8 mouse cellular contexts compared by ENCODE assay signal in the genomic region with DNA sequence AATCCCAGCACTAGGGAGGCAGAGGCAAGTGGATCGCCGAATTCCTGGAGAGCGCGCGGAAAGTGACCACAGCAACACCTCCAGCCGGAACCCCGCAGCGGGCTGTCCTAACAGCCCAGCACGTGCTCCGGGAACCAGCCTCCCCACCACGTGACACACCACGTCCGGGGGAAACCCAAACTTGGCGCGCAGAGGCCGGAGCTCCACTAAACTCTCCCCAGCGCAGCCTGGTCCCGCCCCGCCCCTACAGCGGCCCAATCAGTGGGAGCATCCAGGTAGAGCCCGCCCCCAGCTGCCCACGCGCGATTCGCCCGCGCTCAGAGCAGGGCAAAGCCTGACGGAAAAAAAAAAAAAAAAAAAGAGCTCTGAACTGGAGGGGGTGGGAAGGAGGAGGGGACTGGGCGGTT. TPM values are rescaled to one million over a fixed set of nuclear protein-coding genes. Genes with fewer than 3 reads are reported as not detected.
A peak's percentile ranks its signal among the peaks of the same experiment; 100 is the strongest.
DNase-seq lines count a peak whose midpoint lies in the region; ATAC-seq and TF ChIP-seq lines count a peak whose summit lies in the region.

No protein-coding gene starts in this region.

- peaks cover 39% of the 10 kb centered on the region for H3K4me1 ChIP-seq in E14TG2a.4 (replicated peaks; ENCODE audit: low read depth, low read length)
- H3K4me1 ChIP-seq in forebrain, embryonic 12.5 days, result peaks cover 26% of the 10 kb centered on the region
- peaks cover 19% of the 10 kb centered on the region; the same call in 1 of the 2 replicates for H3K4me1 ChIP-seq in heart, postnatal 0 days (ENCODE audit: control insufficient read depth, insufficient read depth)
- H3K4me1 ChIP-seq in liver, postnatal 0 days (ENCODE audit: insufficient read depth), result peaks cover 15% of the 10 kb centered on the region
- no peaks in the 10 kb centered on the region for H3K4me1 ChIP-seq in neural tube, embryonic 14.5 days (ENCODE audit: control insufficient read depth, insufficient read depth, low read length)

- ATAC-seq in forebrain, embryonic 12.5 days (ENCODE audit: low FRiP score), result peak; percentile 100
- peak; percentile 99 for ATAC-seq in heart, postnatal 0 days (ENCODE audit: insufficient read depth, low read depth)
- peak; percentile 96 for ATAC-seq in liver, postnatal 0 days
- ATAC-seq in neural tube, embryonic 14.5 days (ENCODE audit: low read depth), result peak; percentile 97

- no peak for TF ChIP-seq EP300 in heart, postnatal 0 days (IDR thresholded peaks at IDR 0.05; ENCODE audit: low read depth)
- TF ChIP-seq EP300 in liver, postnatal 0 days (IDR thresholded peaks at IDR 0.05; ENCODE audit: low read depth), result 0 out of 2 replicates have a peak, but pooled peaks have one; percentile 33

- H3K4me3 ChIP-seq in E14TG2a.4 (replicated peaks; ENCODE audit: low read length), result peak overlapping the region; percentile 88
- H3K4me3 ChIP-seq in forebrain, embryonic 12.5 days (replicated peaks), result peak overlapping the region; percentile 49
- peak overlapping the region; percentile 44 for H3K4me3 ChIP-seq in heart, postnatal 0 days (ENCODE audit: low read depth, low read length)
- H3K4me3 ChIP-seq in liver, postnatal 0 days (ENCODE audit: low read depth, low read length), result peak overlapping the region; percentile 47
- peak overlapping the region; percentile 37 for H3K4me3 ChIP-seq in neural tube, embryonic 14.5 days (ENCODE audit: low read depth, low read length)

- H3K9ac ChIP-seq in forebrain, embryonic 12.5 days, result peak overlapping the region; percentile 38; the same call in 1 of the 2 replicates
- peak overlapping the region; percentile 28; the same call in 1 of the 2 replicates for H3K9ac ChIP-seq in heart, postnatal 0 days (replicated peaks; ENCODE audit: low read depth, low read length)
- peak overlapping the region; percentile 44 for H3K9ac ChIP-seq in liver, postnatal 0 days (replicated peaks)
- H3K9ac ChIP-seq in neural tube, embryonic 14.5 days (replicated peaks; ENCODE audit: low read depth, low read length), result no peak overlapping the region

- no peaks in the 10 kb centered on the region for H3K9me3 ChIP-seq in E14TG2a.4 (ENCODE audit: low read length)
- no peaks in the 10 kb centered on the region for H3K9me3 ChIP-seq in forebrain, embryonic 12.5 days
- H3K9me3 ChIP-seq in heart, postnatal 0 days (replicated peaks; ENCODE audit: control insufficient read depth, low read length), result no peaks in the 10 kb centered on the region
- no peaks in the 10 kb centered on the region for H3K9me3 ChIP-seq in liver, postnatal 0 days (ENCODE audit: low read length)
- H3K9me3 ChIP-seq in neural tube, embryonic 14.5 days (ENCODE audit: control insufficient read depth, low read length), result no peaks in the 10 kb centered on the region

- no peak for TF ChIP-seq CTCF in E14TG2a.4 (conservative IDR thresholded peaks at IDR 0.05; ENCODE audit: low read length)
- no peak for TF ChIP-seq CTCF in heart, postnatal 0 days (IDR thresholded peaks at IDR 0.05; ENCODE audit: low read depth)
- no peak for TF ChIP-seq CTCF in liver, postnatal 0 days (IDR thresholded peaks at IDR 0.05; ENCODE audit: low read depth)

- H3K36me3 ChIP-seq in E14TG2a.4 (ENCODE audit: insufficient read depth, low read length), result peaks cover 39% of the 10 kb centered on the region
- no peaks in the 10 kb centered on the region for H3K36me3 ChIP-seq in forebrain, embryonic 12.5 days (replicated peaks)
- H3K36me3 ChIP-seq in heart, postnatal 0 days (replicated peaks; ENCODE audit: control insufficient read depth, insufficient read depth, low read length), result no peaks in the 10 kb centered on the region
- H3K36me3 ChIP-seq in liver, postnatal 0 days (replicated peaks; ENCODE audit: insufficient read depth, low read length), result no peaks in the 10 kb centered on the region; the same call in 1 of the 2 replicates
- H3K36me3 ChIP-seq in neural tube, embryonic 14.5 days (ENCODE audit: control insufficient read depth, insufficient read depth, low read length), result no peaks in the 10 kb centered on the region

- no peaks in the 10 kb centered on the region for H3K27me3 ChIP-seq in E14TG2a.4 (ENCODE audit: insufficient read depth, low read length)
- H3K27me3 ChIP-seq in forebrain, embryonic 12.5 days, result no peaks in the 10 kb centered on the region
- H3K27me3 ChIP-seq in heart, postnatal 0 days (ENCODE audit: control insufficient read depth, insufficient read depth, low read length), result no peaks in the 10 kb centered on the region
- no peaks in the 10 kb centered on the region for H3K27me3 ChIP-seq in liver, postnatal 0 days (ENCODE audit: insufficient read depth, low read length)
- no peaks in the 10 kb centered on the region for H3K27me3 ChIP-seq in neural tube, embryonic 14.5 days (ENCODE audit: control insufficient read depth, insufficient read depth, low read length)

- H3K27ac ChIP-seq in forebrain, embryonic 12.5 days, result no peak overlapping the region
- H3K27ac ChIP-seq in heart, postnatal 0 days (ENCODE audit: low read depth), result peak overlapping the region; percentile 33; the same call in 1 of the 2 replicates
- H3K27ac ChIP-seq in liver, postnatal 0 days (ENCODE audit: low read depth), result peak overlapping the region; percentile 79
- H3K27ac ChIP-seq in neural tube, embryonic 14.5 days (ENCODE audit: low read depth, low read length), result no peak overlapping the region

- peak overlapping the region; percentile 77 for H3K4me2 ChIP-seq in forebrain, embryonic 12.5 days
- peak overlapping the region; percentile 60 for H3K4me2 ChIP-seq in heart, postnatal 0 days (ENCODE audit: low read depth, low read length)
- H3K4me2 ChIP-seq in liver, postnatal 0 days (ENCODE audit: low read depth, low read length), result peak overlapping the region; percentile 77
- H3K4me2 ChIP-seq in neural tube, embryonic 14.5 days (ENCODE audit: low read depth, low read length), result peak overlapping the region; percentile 79

- WGBS in forebrain, embryonic 12.5 days, result 0% methylated on average over 29 of the region's 29 CpGs
- WGBS in heart, postnatal 0 days, result under 1% methylated on average over 28 of the region's 29 CpGs
- WGBS in liver, postnatal 0 days (ENCODE audit: insufficient replicate concordance), result under 1% methylated on average over 29 of the region's 29 CpGs
- under 1% methylated on average over 29 of the region's 29 CpGs for WGBS in neural tube, embryonic 14.5 days

- DNase-seq in c-Kit-positive CD71-positive TER-119-positive erythroid progenitor cells, embryonic 14.5 days (ENCODE audit: low spot score), result peak; percentile 83
- peak; percentile 90 for DNase-seq in heart, postnatal 0 days (ENCODE audit: low spot score)
- DNase-seq in kidney, postnatal 4 days, result peak; percentile 95 to 97
- DNase-seq in liver, postnatal 0 days, result peak; percentile 95
- peak; percentile 98 for DNase-seq in testis, postnatal 10 days (ENCODE audit: low spot score)

RNA-seq across cellular contexts. Expression of a gene that starts 0.5 kb away (rescaled TPM):
- polyA plus RNA-seq in forebrain, embryonic 12.5 days (2016; fragmentation: Nextera tagmentation; extraction: Ambion mirVana), result 49.9 and 52.6 TPM in 2 replicates
- total RNA-seq in heart, postnatal 0 days (2014; rRNA removed; ENCODE audit: low replicate concordance), result 34.6 and 77.7 TPM in 2 replicates
- polyA plus RNA-seq in heart, postnatal 0 days (2015; fragmentation: Nextera tagmentation; extraction: Ambion mirVana), result 25.2 and 26.7 TPM in 2 replicates
- polyA plus RNA-seq in liver, postnatal 0 days (2015; fragmentation: Nextera tagmentation; extraction: Ambion mirVana), result 100 and 103 TPM in 2 replicates
- polyA plus RNA-seq in neural tube, embryonic 14.5 days (2014; fragmentation: Nextera tagmentation; extraction: Ambion mirVana), result 4.7 and 5.1 TPM in 2 replicates

RNA-seq across cellular contexts. Expression of a gene that starts 19.4 kb away (rescaled TPM):
- polyA plus RNA-seq in forebrain, embryonic 12.5 days (2016; fragmentation: Nextera tagmentation; extraction: Ambion mirVana), result 23.5 and 27.2 TPM in 2 replicates
- 20.7 and 28.4 TPM in 2 replicates for total RNA-seq in heart, postnatal 0 days (2014; rRNA removed; ENCODE audit: low replicate concordance)
- polyA plus RNA-seq in heart, postnatal 0 days (2015; fragmentation: Nextera tagmentation; extraction: Ambion mirVana), result 22.9 and 27.8 TPM in 2 replicates
- 16.4 TPM in 2 replicates for polyA plus RNA-seq in liver, postnatal 0 days (2015; fragmentation: Nextera tagmentation; extraction: Ambion mirVana)
- polyA plus RNA-seq in neural tube, embryonic 14.5 days (2014; fragmentation: Nextera tagmentation; extraction: Ambion mirVana), result 33.2 and 34.6 TPM in 2 replicates

RNA-seq across cellular contexts. Expression of a gene that starts 33.7 kb away (rescaled TPM):
- 11.0 and 11.5 TPM in 2 replicates for polyA plus RNA-seq in forebrain, embryonic 12.5 days (2016; fragmentation: Nextera tagmentation; extraction: Ambion mirVana)
- total RNA-seq in heart, postnatal 0 days (2014; rRNA removed; ENCODE audit: low replicate concordance), result 7.6 and 8.2 TPM in 2 replicates
- polyA plus RNA-seq in heart, postnatal 0 days (2015; fragmentation: Nextera tagmentation; extraction: Ambion mirVana), result 2.0 and 2.1 TPM in 2 replicates
- 1.9 and 2.0 TPM in 2 replicates for polyA plus RNA-seq in liver, postnatal 0 days (2015; fragmentation: Nextera tagmentation; extraction: Ambion mirVana)
- 8.0 and 8.3 TPM in 2 replicates for polyA plus RNA-seq in neural tube, embryonic 14.5 days (2014; fragmentation: Nextera tagmentation; extraction: Ambion mirVana)

RNA-seq across cellular contexts. Expression of a gene that starts 33.9 kb away (rescaled TPM):
- polyA plus RNA-seq in forebrain, embryonic 12.5 days (2016; fragmentation: Nextera tagmentation; extraction: Ambion mirVana), result 20.5 and 21.1 TPM in 2 replicates
- 7.3 and 8.8 TPM in 2 replicates for total RNA-seq in heart, postnatal 0 days (2014; rRNA removed; ENCODE audit: low replicate concordance)
- polyA plus RNA-seq in heart, postnatal 0 days (2015; fragmentation: Nextera tagmentation; extraction: Ambion mirVana), result 3.8 and 4.4 TPM in 2 replicates
- 2.5 and 3.2 TPM in 2 replicates for polyA plus RNA-seq in liver, postnatal 0 days (2015; fragmentation: Nextera tagmentation; extraction: Ambion mirVana)
- 6.5 and 9.2 TPM in 2 replicates for polyA plus RNA-seq in neural tube, embryonic 14.5 days (2014; fragmentation: Nextera tagmentation; extraction: Ambion mirVana)

Comparison
In these comparisons a context has a peak if more than half of its experiments do, and no peak if none do; other contexts are left out.
1. H3K4me3 ChIP-seq: peak in every context shown above with its lines; median percentile 88 in E14TG2a.4; 49 in forebrain, embryonic 12.5 days; 47 in liver, postnatal 0 days; 44 in heart, postnatal 0 days; 37 in neural tube, embryonic 14.5 days.
2. H3K27ac ChIP-seq: peak in heart, postnatal 0 days (single experiment) and liver, postnatal 0 days (single experiment); none in forebrain, embryonic 12.5 days (single experiment) and neural tube, embryonic 14.5 days (single experiment).
3. Peak in every context shown above with its lines, with median percentiles within 50 percentile points of each other: DNase-seq, ATAC-seq and H3K4me2 ChIP-seq.